Mouse (Mus musculus): ENCODE measurements around the gene Pcyt1b.

Gene Pcyt1b

GRCm38 (mm10) chrX:93654218-93655002 is at the start of gene Pcyt1b:
Gene Pcyt1b (plus strand): TSS chrX:93654863.
- peak; percentile 2 for DNase-seq

GRCm38 (mm10) chrX:93630256-93630655 is 24.4 kb upstream of the Pcyt1b start:
- DNase-seq, result no peak

- peak; percentile 83 for DNase-seq
Observed at GRCm38 (mm10) chrX:93631657-93632449, 22.8 kb upstream of the Pcyt1b start, which contains the start of gene Pola1. Gene Pola1 (minus strand): TSS chrX:93632155.

GRCm38 (mm10) chrX:93634861-93635375 is 19.7 kb upstream of the Pcyt1b start:
- DNase-seq, result no peak

- DNase-seq, result no peak
Observed at GRCm38 (mm10) chrX:93643600-93643999, 11.1 kb upstream of the Pcyt1b start.

GRCm38 (mm10) chrX:93644022-93644421 is 10.6 kb upstream of the Pcyt1b start:
- no peak for DNase-seq

GRCm38 (mm10) chrX:93650738-93651137 is 3.9 kb upstream of the Pcyt1b start:
- DNase-seq, result no peak

- DNase-seq, result no peak
Observed at GRCm38 (mm10) chrX:93655153-93655552, 490 bp downstream of the Pcyt1b start.

- DNase-seq, result no peak
Observed at GRCm38 (mm10) chrX:93663919-93664586, 9.4 kb downstream of the Pcyt1b start.

- DNase-seq, result no peak
Observed at GRCm38 (mm10) chrX:93664787-93665186, 10.1 kb downstream of the Pcyt1b start.

- no peak for DNase-seq
Observed at GRCm38 (mm10) chrX:93674432-93674831, 19.8 kb downstream of the Pcyt1b start.

GRCm38 (mm10) chrX:93674836-93675795 is 20.5 kb downstream of the Pcyt1b start:
- peak; percentile 71 for DNase-seq

GRCm38 (mm10) chrX:93676228-93676627 is 21.6 kb downstream of the Pcyt1b start:
- no peak for DNase-seq

GRCm38 (mm10) chrX:93689287-93689686 is 34.6 kb downstream of the Pcyt1b start:
- no peak for DNase-seq

GRCm38 (mm10) chrX:93690672-93691071 is 36.0 kb downstream of the Pcyt1b start:
- DNase-seq, result no peak

- no peak for DNase-seq
Observed at GRCm38 (mm10) chrX:93697596-93697995, 42.9 kb downstream of the Pcyt1b start.

- peak; percentile 62 for DNase-seq
Observed at GRCm38 (mm10) chrX:93700528-93701225, 46.0 kb downstream of the Pcyt1b start.

GRCm38 (mm10) chrX:93712566-93712965 is 57.9 kb downstream of the Pcyt1b start:
- DNase-seq, result no peak

GRCm38 (mm10) chrX:93729529-93729928 is 74.9 kb downstream of the Pcyt1b start:
- no peak for DNase-seq

- DNase-seq, result no peak
Observed at GRCm38 (mm10) chrX:93730854-93731253, 76.2 kb downstream of the Pcyt1b start.

- DNase-seq, result no peak
Observed at GRCm38 (mm10) chrX:93732407-93732806, 77.7 kb downstream of the Pcyt1b start.
